In the genomic region with DNA sequence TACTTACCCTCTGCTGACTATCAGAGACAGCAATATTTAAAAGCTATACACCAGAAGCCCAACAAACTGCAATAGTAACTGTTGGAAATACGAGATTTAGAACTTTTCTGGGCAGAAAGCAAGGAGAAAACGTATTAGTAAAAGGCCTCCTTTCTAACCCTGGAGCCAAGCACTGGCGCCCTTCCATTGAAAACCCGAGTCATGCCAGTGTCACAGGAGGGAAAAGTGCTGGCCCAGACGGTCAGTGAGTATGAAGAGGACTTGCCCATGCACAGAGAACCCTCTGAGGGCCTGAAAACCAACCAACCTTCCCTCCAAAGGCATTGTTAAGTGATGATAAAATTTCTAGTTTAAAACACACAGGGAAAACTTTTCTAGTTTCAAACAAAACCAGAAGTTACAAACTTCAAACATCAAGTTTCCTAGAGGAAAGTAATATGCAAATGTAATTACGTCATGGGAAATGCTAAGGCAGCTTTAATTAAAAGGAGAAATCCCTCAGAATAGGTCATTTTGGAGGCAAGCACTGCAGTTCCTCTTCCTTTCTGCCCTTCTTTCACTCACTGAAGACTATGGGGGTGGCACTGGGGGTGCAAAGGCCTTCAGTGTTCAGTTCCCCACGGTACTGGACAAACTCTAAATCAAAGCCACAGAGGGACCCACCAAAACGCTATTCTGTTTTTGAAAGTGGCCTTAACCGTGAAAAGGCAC, we compare ENCODE assay signal across 9 mouse cellular contexts.
DNase-seq lines count a peak whose midpoint lies in the region; ATAC-seq and TF ChIP-seq lines count a peak whose summit lies in the region.
"Had no signal": no experiment of that assay in that cellular context is flagged by ENCODE, and none has a peak within 500 bp of the region (broad histone marks: within the 10 kb centered on the region; RNA-seq: fewer than 3 reads in every experiment).

No protein-coding gene starts in this region.

- DNase-seq in left cerebral cortex, adult 2 months (ENCODE audit: extremely low spot score in 1 of 2, low spot score in 2 of 2), result no peak
- no peak for DNase-seq in left cerebral cortex, postnatal 36 days (ENCODE audit: low spot score in 2 of 2)
- DNase-seq in cerebellum, adult 9-11 months, result peak; percentile 56
- no peak for DNase-seq in Muller cell, postnatal 12 days (ENCODE audit: inconsistent ontology term)
- DNase-seq in right cerebral cortex, postnatal 36 days (ENCODE audit: low spot score in 2 of 2), result no peak
- no peak for DNase-seq in urinary bladder, postnatal 25 days (ENCODE audit: low spot score)

- H3K9ac ChIP-seq in forebrain, embryonic 16.5 days (replicated peaks; ENCODE audit: low read depth, low read length), result no peak overlapping the region
- H3K9ac ChIP-seq in midbrain, embryonic 15.5 days, result no peak overlapping the region

- H3K4me3 ChIP-seq in left cerebral cortex, adult 2 months, result no peak overlapping the region
- no peak overlapping the region for H3K4me3 ChIP-seq in forebrain, embryonic 16.5 days (replicated peaks; ENCODE audit: low read length)
- H3K4me3 ChIP-seq in midbrain, embryonic 15.5 days, result no peak overlapping the region

- H3K9me3 ChIP-seq in forebrain, embryonic 16.5 days (ENCODE audit: control insufficient read depth, low read length), result no peaks in the 10 kb centered on the region
- H3K9me3 ChIP-seq in midbrain, embryonic 15.5 days, result no peaks in the 10 kb centered on the region

- peaks cover 38% of the 10 kb centered on the region for H3K4me1 ChIP-seq in forebrain, embryonic 16.5 days (replicated peaks; ENCODE audit: control insufficient read depth, insufficient read depth, low read length)
- H3K4me1 ChIP-seq in midbrain, embryonic 15.5 days, result peaks cover 21% of the 10 kb centered on the region

- no peak overlapping the region for H3K4me2 ChIP-seq in forebrain, embryonic 16.5 days (ENCODE audit: low read length)
- H3K4me2 ChIP-seq in midbrain, embryonic 15.5 days, result no peak overlapping the region

- H3K27me3 ChIP-seq in forebrain, embryonic 16.5 days (replicated peaks; ENCODE audit: control insufficient read depth, insufficient read depth, low read length), result no peaks in the 10 kb centered on the region
- H3K27me3 ChIP-seq in midbrain, embryonic 15.5 days (replicated peaks), result no peaks in the 10 kb centered on the region

- WGBS in forebrain, embryonic 16.5 days, result 19% methylated on average over 9 of the region's 9 CpGs
- 59% methylated on average over 9 of the region's 9 CpGs for WGBS in midbrain, embryonic 15.5 days

- H3K36me3 ChIP-seq in forebrain, embryonic 16.5 days (ENCODE audit: control insufficient read depth, insufficient read depth), result no peaks in the 10 kb centered on the region
- H3K36me3 ChIP-seq in midbrain, embryonic 15.5 days (replicated peaks), result no peaks in the 10 kb centered on the region

- peak overlapping the region; percentile 18 for H3K27ac ChIP-seq in left cerebral cortex, adult 2 months
- H3K27ac ChIP-seq in forebrain, embryonic 16.5 days (ENCODE audit: low read length), result peak overlapping the region; percentile 63
- H3K27ac ChIP-seq in midbrain, embryonic 15.5 days, result peak overlapping the region; percentile 65
- H3K27ac ChIP-seq: macrophage had no signal

- intact Hi-C loops in left cerebral cortex, adult 2 months (cut with DNase I), result no loop called here
- intact Hi-C loops in left cerebral cortex, postnatal 36 days (cut with DNase I), result no loop called here

- no peak for ATAC-seq in forebrain, embryonic 16.5 days
- no peak for ATAC-seq in midbrain, embryonic 15.5 days (replicated peaks)

- TF ChIP-seq CTCF in left cerebral cortex, adult 2 months (IDR thresholded peaks at IDR 0.05), result no peak
